Mouse (Mus musculus) liver, embryonic 14.5 days (tissue): ENCODE results near the gene Relb. TPM values are rescaled to one million over a fixed set of nuclear protein-coding genes. Genes with fewer than 3 reads are reported as not detected.

Source experiments
- ATAC-seq: fragments of 200-750 bp; cut with Nextera tagmentation; 2 replicates; pipeline ENCODE4 v1.8.0; 2017; ENCODE audit warnings: moderate number of reproducible peaks, mild to moderate bottlenecking, moderate library complexity; ENCODE audit not compliant: insufficient read depth
- DNase-seq, 3 experiments: peaks; one replicate each; pipeline ENCODE4 v3.0.0-alpha.2; 2012 to 2013; ENCODE audit warnings: low read depth in 3 of 3, low spot score in 3 of 3
- H3K27ac ChIP-seq: fragments of 300-500 bp; sonication (generic); 2 replicates; pipeline ENCODE4 v1.5.1; 2014; ENCODE audit warnings: moderate library complexity, mild to moderate bottlenecking, control low read depth, inconsistent platforms
- H3K27me3 ChIP-seq: fragments of 300-500 bp; sonication (generic); 2 replicates; pipeline ENCODE4 v1.6.1; 2014; ENCODE audit warnings: mild to moderate bottlenecking, low read length, moderate library complexity; ENCODE audit not compliant: control insufficient read depth, insufficient read depth
- H3K36me3 ChIP-seq: fragments of 300-500 bp; sonication (generic); replicated peaks from 2 replicates; pipeline ENCODE4 v1.6.1; 2014; ENCODE audit warnings: low read depth; ENCODE audit not compliant: control insufficient read depth, insufficient read depth
- H3K4me1 ChIP-seq, 2 experiments: fragments of 200-500 bp in 1 of 2; fragments of 300-500 bp in 1 of 2; sonication (generic) in 1 of 2; replicated peaks; 2 replicates each; pipeline ENCODE4 v1.6.1; 2012 to 2014; ENCODE audit warnings: antibody characterized with exemption in 1 of 2, inconsistent platforms in 1 of 2, low read length in 1 of 2; ENCODE audit not compliant: control insufficient read depth in 2 of 2, insufficient read depth in 2 of 2
- H3K4me2 ChIP-seq: fragments of 300-500 bp; sonication (generic); 2 replicates; pipeline ENCODE4 v1.6.1; 2014; ENCODE audit warnings: low read depth, mild to moderate bottlenecking, control low read depth, moderate library complexity
- H3K4me3 ChIP-seq, 2 experiments: fragments of 200-500 bp in 1 of 2; fragments of 300-500 bp in 1 of 2; sonication (generic) in 1 of 2; 2 replicates each; pipeline ENCODE4 v1.5.1; 2012 to 2014; ENCODE audit warnings: low read depth in 2 of 2, low read length in 2 of 2, mild to moderate bottlenecking in 2 of 2, control low read depth in 1 of 2, inconsistent platforms in 1 of 2, moderate library complexity in 1 of 2; ENCODE audit not compliant: insufficient read depth in 1 of 2
- H3K9ac ChIP-seq: fragments of 300-500 bp; sonication (generic); replicated peaks from 2 replicates; pipeline ENCODE4 v1.6.1; 2014; ENCODE audit warnings: mild to moderate bottlenecking, control low read depth, moderate library complexity
- H3K9me3 ChIP-seq: fragments of 300-500 bp; sonication (generic); 2 replicates; pipeline ENCODE4 v1.6.1; 2016; ENCODE audit warnings: low read length, mixed read lengths; ENCODE audit not compliant: control insufficient read depth
- CTCF ChIP-seq: IDR thresholded peaks from 2 replicates; pipeline ENCODE4 v1.5.1; 2016; ENCODE audit warnings: antibody characterized with exemption, low read depth, control low read depth
- EP300 ChIP-seq: IDR thresholded peaks from 2 replicates; pipeline ENCODE4 v1.6.1; 2016; ENCODE audit warnings: antibody characterized with exemption, low read depth
- WGBS: fragments of 180-500 bp; shearing (Covaris S2); extraction: QIAGEN DNeasy Blood & Tissue Kit; methylation state at CpG from one replicate; pipeline ENCODE4 v1.1.7; 2014; ENCODE audit not compliant: insufficient replicate concordance; 5-methylcytosine and 5-hydroxymethylcytosine counted together
- polyA plus RNA-seq, 2 experiments: library from polyadenylated mRNA; depleted of rRNA in 1 of 2; stranded (reverse) in 1 of 2; unstranded in 1 of 2; fragments of >200 nt; fragmentation: Nextera tagmentation in 1 of 2; extraction: Ambion mirVana in 1 of 2; gene quantifications; 2 replicates each; pipeline versions ENCODE4 v1.2.1 to v1.2.3; 2012 to 2014

The Relb gene
- polyA plus RNA-seq, 2 experiments, result 0.89 to 1.1 TPM

DNA sequence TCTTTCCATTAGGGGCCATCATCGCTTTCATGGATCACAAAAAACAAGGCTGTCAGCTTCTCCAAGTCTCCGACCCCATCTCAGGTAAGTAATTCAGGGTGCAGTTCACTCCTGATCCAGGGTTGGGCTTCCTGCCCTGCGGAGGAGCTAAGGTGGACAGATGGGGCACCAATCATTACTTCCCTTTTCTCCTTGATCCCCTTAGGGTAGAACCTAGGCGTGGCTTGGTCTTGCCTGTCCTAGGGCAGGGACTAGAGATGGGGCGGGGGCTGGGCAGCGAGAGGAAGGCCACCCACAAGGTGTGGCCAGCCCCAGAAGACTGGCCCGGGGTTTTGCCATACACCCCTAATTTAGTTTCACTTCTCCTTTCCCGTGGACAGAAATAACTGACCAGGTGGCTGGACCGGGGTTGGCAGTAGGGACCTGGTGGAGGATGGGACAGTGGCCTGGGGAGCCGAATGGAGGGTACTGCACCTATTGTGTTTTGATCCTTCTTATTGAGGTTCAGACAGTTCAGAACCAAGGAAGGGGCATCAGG lies 51.3 kb downstream of the Relb start:
- DNase-seq (no peak), ATAC-seq (no peak)
- peak overlapping the region; percentile 31 to 56 for H3K4me3 ChIP-seq
- H3K4me1 ChIP-seq, result peaks cover 28 to 30% of the 10 kb centered on the region in 2 experiments
- no peaks in the 10 kb centered on the region; the same call in 1 of the 2 replicates for H3K27me3 ChIP-seq
- H3K4me2 ChIP-seq, result peak overlapping the region; percentile 85
- H3K27ac ChIP-seq, result no peak overlapping the region
- WGBS, result 8% methylated on average over 10 of the region's 10 CpGs
- no peaks in the 10 kb centered on the region; the same call in 1 of the 2 replicates for H3K36me3 ChIP-seq
- TF ChIP-seq EP300 (no peak), CTCF (no peak)
- H3K9me3 ChIP-seq, result no peaks in the 10 kb centered on the region
- H3K9ac ChIP-seq, result peak overlapping the region; percentile 58

DNA sequence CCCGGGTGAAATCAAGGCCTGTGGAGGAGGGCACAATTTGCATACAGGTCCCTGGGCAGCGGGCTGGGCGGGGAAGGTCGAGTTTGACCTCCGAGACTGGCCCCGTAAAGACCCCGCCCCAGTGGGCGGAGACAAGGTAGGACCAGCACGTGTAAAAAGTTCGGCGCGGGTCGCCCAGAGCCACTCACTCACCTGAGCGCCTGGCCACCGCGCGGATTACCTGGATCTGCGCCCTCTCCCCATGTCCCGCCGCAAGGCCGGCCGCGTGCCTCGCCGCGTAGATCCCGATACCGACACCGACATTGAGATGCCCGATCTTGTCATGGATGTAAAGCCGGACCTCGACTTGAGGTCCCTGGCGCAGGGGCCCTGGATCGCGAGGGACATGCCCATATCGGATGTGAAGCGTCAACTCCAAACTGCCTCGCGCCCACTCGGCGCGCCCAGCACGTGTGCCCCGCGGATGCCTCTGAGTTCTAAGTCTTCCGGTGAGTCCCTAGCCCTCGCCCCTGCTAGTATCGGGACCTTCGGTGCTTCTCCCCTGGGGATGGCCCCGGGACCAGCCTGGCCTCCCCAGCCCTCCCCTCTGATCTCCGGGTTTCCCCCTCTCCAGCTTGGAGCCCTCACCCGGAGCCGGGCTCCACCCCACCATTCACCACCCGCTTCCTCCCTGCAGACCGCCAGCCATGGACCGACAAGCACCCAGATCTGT lies 51.9 kb downstream of the Relb start, which contains the start of the genes Zfp296 and Gemin7:
TSS of gene Zfp296 (plus strand) at position 147 of the 712 bp plus-strand sequence.
TSS of gene Gemin7 (minus strand) at position 455 of the 712 bp plus-strand sequence.
- Histone ChIP-seq H3K36me3 (no peaks in the 10 kb centered on the region; the same call in 1 of the 2 replicates), H3K4me2 (peak within 1 kb of the TSS; percentile 85), H3K27ac (no peak within 1 kb of the TSS), H3K9me3 (no peaks in the 10 kb centered on the region), H3K4me3 (peak within 1 kb of the TSS; percentile 31 to 56), H3K27me3 (no peaks in the 10 kb centered on the region; the same call in 1 of the 2 replicates), H3K9ac (peak within 1 kb of the TSS; percentile 58), H3K4me1 (peaks cover 29 to 34% of the 10 kb centered on the region in 2 experiments)
- under 1% methylated on average over 56 of the region's 56 CpGs for WGBS
- DNase-seq (no peak), ATAC-seq (no peak)
- TF ChIP-seq CTCF (no peak), EP300 (no peak)

DNA sequence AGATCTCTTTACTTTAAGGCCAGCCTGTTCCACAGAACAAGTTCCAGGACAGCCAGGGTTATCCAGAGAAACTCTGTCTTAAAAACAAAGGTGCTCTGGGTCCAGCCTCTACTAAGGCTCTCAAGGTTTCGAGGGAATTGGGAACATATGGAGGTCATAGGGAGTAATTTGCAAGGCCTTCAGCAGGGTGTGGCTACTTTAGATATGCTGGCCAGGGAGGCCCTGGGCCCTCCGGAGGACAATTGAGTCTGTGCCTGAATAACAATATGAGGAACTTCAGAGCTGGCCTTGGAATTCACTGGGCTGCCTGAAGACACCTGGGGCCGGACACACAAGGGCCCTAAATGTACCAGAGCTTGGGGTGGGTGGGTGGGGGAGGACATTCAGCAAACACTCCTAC lies 53.7 kb downstream of the Relb start:
- peaks cover 40 to 41% of the 10 kb centered on the region in 2 experiments for H3K4me1 ChIP-seq
- ATAC-seq (no peak), DNase-seq (no peak)
- H3K36me3 ChIP-seq, result peaks cover 3% of the 10 kb centered on the region
- 33% methylated on average over 3 of the region's 3 CpGs for WGBS
- no peak for TF ChIP-seq CTCF
- no peak for TF ChIP-seq EP300
- H3K4me3 ChIP-seq, result no peak overlapping the region
- peak overlapping the region; percentile 52 for H3K27ac ChIP-seq
- peak overlapping the region; percentile 37 for H3K9ac ChIP-seq
- peak overlapping the region; percentile 42; the same call in 1 of the 2 replicates for H3K4me2 ChIP-seq
- H3K9me3 ChIP-seq, result no peaks in the 10 kb centered on the region
- H3K27me3 ChIP-seq, result no peaks in the 10 kb centered on the region; the same call in 1 of the 2 replicates

DNA sequence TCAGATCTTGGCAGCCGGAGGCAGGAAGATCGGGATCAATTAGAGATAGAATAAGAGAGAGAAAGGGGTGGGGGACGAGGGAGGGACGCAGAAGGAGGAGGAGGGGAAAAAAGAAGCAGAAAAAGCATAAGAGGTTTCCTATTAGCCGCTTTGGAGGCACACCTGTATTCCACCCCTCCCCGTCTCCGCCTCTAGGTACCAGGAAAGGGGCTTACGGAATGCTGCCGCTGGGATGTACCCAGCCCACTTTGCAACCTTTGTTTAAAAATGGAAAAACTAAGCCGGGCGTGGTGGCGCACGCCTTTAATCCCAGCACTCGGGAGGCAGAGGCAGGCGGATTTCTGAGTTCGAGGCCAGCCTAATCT lies 55.5 kb downstream of the Relb start:
- DNase-seq (no peak), ATAC-seq (no peak)
- Histone ChIP-seq H3K9ac (peak overlapping the region; percentile 94), H3K36me3 (peaks cover 9% of the 10 kb centered on the region), H3K27ac (peak overlapping the region; percentile 87), H3K9me3 (no peaks in the 10 kb centered on the region), H3K4me2 (peak overlapping the region; percentile 90), H3K27me3 (no peaks in the 10 kb centered on the region; the same call in 1 of the 2 replicates), H3K4me1 (peaks cover 40 to 41% of the 10 kb centered on the region in 2 experiments), H3K4me3 (peak overlapping the region; percentile 88 to 92)
- TF ChIP-seq CTCF (no peak), EP300 (no peak)
- 22% methylated on average over 16 of the region's 16 CpGs for WGBS
